In the genomic region with DNA sequence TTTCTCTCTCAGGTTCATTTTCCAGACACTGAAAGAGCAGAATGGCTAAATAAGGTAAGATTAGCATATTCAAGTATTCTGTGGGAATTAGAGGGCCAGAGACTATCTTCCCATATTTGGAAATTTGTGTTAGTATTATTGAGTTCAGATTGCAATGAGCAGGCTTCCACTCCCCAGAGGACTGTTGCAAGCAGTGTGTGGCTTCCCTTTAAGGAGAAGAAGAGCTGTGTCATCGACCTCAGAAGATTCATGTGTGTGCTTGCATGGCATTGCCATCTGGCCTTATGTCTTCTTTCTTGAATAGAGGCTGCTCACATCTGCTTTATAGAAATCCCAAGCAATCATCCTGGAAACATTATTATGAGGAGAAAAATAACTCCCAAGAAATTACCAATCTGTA, we compare ENCODE assay signal across 40 mouse cellular contexts. TPM values are rescaled to one million over a fixed set of nuclear protein-coding genes. Genes with fewer than 3 reads are reported as not detected.
A peak's percentile ranks its signal among the peaks of the same experiment; 100 is the strongest.
DNase-seq lines count a peak whose midpoint lies in the region; ATAC-seq and TF ChIP-seq lines count a peak whose summit lies in the region.
"Had no signal": no experiment of that assay in that cellular context is flagged by ENCODE, and none has a peak within 500 bp of the region (broad histone marks: within the 10 kb centered on the region; RNA-seq: fewer than 3 reads in every experiment).

No protein-coding gene starts in this region.

- no peaks in the 10 kb centered on the region for H3K9me3 ChIP-seq in stomach, postnatal 0 days (ENCODE audit: control insufficient read depth, low read length)
- H3K9me3 ChIP-seq in heart, embryonic 11.5 days (replicated peaks; ENCODE audit: control insufficient read depth, low read length): no peaks in the 10 kb centered on the region
- H3K9me3 ChIP-seq: embryonic facial prominence, embryonic 12.5 days; forebrain, embryonic 10.5 days; forebrain, embryonic 15.5 days; G1E; hindbrain, embryonic 13.5 days; midbrain, embryonic 15.5 days had no signal

- no peak overlapping the region for H3K9ac ChIP-seq in stomach, postnatal 0 days (ENCODE audit: low read length)
- H3K9ac ChIP-seq in heart, embryonic 11.5 days (ENCODE audit: low read depth, low read length): no peak overlapping the region
- H3K9ac ChIP-seq: embryonic facial prominence, embryonic 12.5 days; forebrain, embryonic 15.5 days; hindbrain, embryonic 13.5 days; liver, embryonic 14.5 days; midbrain, embryonic 15.5 days had no signal

- DNase-seq in 416B (ENCODE audit: low read depth): peak; percentile 53
- DNase-seq in adipocyte (ENCODE audit: low spot score): peak; percentile 31
- DNase-seq in stomach, postnatal 0 days (ENCODE audit: low spot score): no peak
- no peak for DNase-seq in frontal cortex, postnatal 10 days (ENCODE audit: low spot score in 2 of 2)
- DNase-seq: adrenal gland, postnatal 25 days; cerebellum, adult 18-20 months; cerebellum, postnatal 36 days; embryo, embryonic 11 days; heart, postnatal 36 days; kidney, adult 8-10 months; kidney, postnatal 10 days; liver; lung, adult 2 months; lung, postnatal 10 days; thymus, postnatal 4 days had no signal

- 0 out of 2 replicates have a peak, but pooled peaks cover 3% of the 10 kb centered on the region for H3K36me3 ChIP-seq in stomach, postnatal 0 days (ENCODE audit: control insufficient read depth, insufficient read depth, low read length)
- no peaks in the 10 kb centered on the region for H3K36me3 ChIP-seq in heart, embryonic 11.5 days (ENCODE audit: control insufficient read depth, insufficient read depth, low read length)
- H3K36me3 ChIP-seq: embryonic facial prominence, embryonic 12.5 days; forebrain, embryonic 10.5 days; midbrain, embryonic 15.5 days had no signal

- ATAC-seq in hematopoietic stem cell, adult 5-6 weeks (replicated peaks in 1 of 2; ENCODE audit: insufficient read depth in 1 of 2, low FRiP score in 2 of 2, low TSS enrichment in 1 of 2, low read depth in 1 of 2, poor library complexity in 2 of 2, severe bottlenecking in 2 of 2): peak; percentile 43 to 67; a peak in 2 of 4 replicates
- ATAC-seq in stomach, postnatal 0 days (ENCODE audit: low FRiP score, low TSS enrichment): peak; percentile 38; the same call in 1 of the 2 replicates
- ATAC-seq in heart, embryonic 11.5 days (replicated peaks; ENCODE audit: insufficient number of reproducible peaks, low FRiP score, low TSS enrichment): no peak
- ATAC-seq: forebrain, embryonic 15.5 days; midbrain, embryonic 15.5 days had no signal

- WGBS in stomach, postnatal 0 days: 59% methylated on average over 1 of the region's 1 CpGs
- 86% methylated on average over 1 of the region's 1 CpGs for WGBS in heart, embryonic 11.5 days (ENCODE audit: insufficient replicate concordance)

- H3K4me2 ChIP-seq in stomach, postnatal 0 days (replicated peaks; ENCODE audit: low read depth): no peak overlapping the region
- H3K4me2 ChIP-seq in heart, embryonic 11.5 days: no peak overlapping the region
- H3K4me2 ChIP-seq: embryonic facial prominence, embryonic 12.5 days; forebrain, embryonic 15.5 days; hindbrain, embryonic 13.5 days; midbrain, embryonic 15.5 days had no signal

- no peak overlapping the region for H3K27ac ChIP-seq in stomach, postnatal 0 days (replicated peaks)
- H3K27ac ChIP-seq in heart, embryonic 11.5 days (ENCODE audit: low read depth, low read length): no peak overlapping the region
- H3K27ac ChIP-seq: embryonic facial prominence, embryonic 12.5 days; forebrain, embryonic 10.5 days; forebrain, embryonic 15.5 days; hindbrain, embryonic 13.5 days; liver, embryonic 14.5 days; midbrain, embryonic 15.5 days had no signal

- TF ChIP-seq CTCF in stomach, postnatal 0 days (IDR thresholded peaks at IDR 0.05; ENCODE audit: low read depth): no peak

- H3K27me3 ChIP-seq in stomach, postnatal 0 days (ENCODE audit: control insufficient read depth, insufficient read depth, low read length): no peaks in the 10 kb centered on the region
- H3K27me3 ChIP-seq in heart, embryonic 11.5 days (ENCODE audit: control insufficient read depth, insufficient read depth, low read length): no peaks in the 10 kb centered on the region
- H3K27me3 ChIP-seq: embryonic facial prominence, embryonic 12.5 days; forebrain, embryonic 15.5 days; hindbrain, embryonic 13.5 days; midbrain, embryonic 15.5 days had no signal

- TF ChIP-seq EP300 in stomach, postnatal 0 days (optimal IDR thresholded peaks at IDR 0.05): no peak

- no peak overlapping the region for H3K4me3 ChIP-seq in stomach, postnatal 0 days (ENCODE audit: low read depth, low read length)
- H3K4me3 ChIP-seq in heart, embryonic 11.5 days (ENCODE audit: low read depth, low read length): no peak overlapping the region
- H3K4me3 ChIP-seq: embryonic facial prominence, embryonic 12.5 days; forebrain, embryonic 10.5 days; forebrain, embryonic 15.5 days; hindbrain, embryonic 13.5 days; midbrain, embryonic 15.5 days had no signal

- no peaks in the 10 kb centered on the region for H3K4me1 ChIP-seq in stomach, postnatal 0 days (replicated peaks; ENCODE audit: control insufficient read depth, insufficient read depth)
- H3K4me1 ChIP-seq in heart, embryonic 11.5 days (ENCODE audit: control insufficient read depth, insufficient read depth, low read length): 0 out of 2 replicates have a peak, but pooled peaks cover 2% of the 10 kb centered on the region
- H3K4me1 ChIP-seq: embryonic facial prominence, embryonic 12.5 days; forebrain, embryonic 10.5 days; forebrain, embryonic 15.5 days; hindbrain, embryonic 13.5 days; midbrain, embryonic 15.5 days had no signal

RNA-seq across cellular contexts. Expression of a gene that starts 36.8 kb away (rescaled TPM):
- 71.3 and 83.9 TPM in 2 replicates for total RNA-seq in hematopoietic stem cell, adult 5-6 weeks (2017)
- 17.0 and 17.5 TPM in 2 replicates for polyA plus RNA-seq in stomach, postnatal 0 days (2015; fragmentation: Nextera tagmentation; extraction: Ambion mirVana)
- 15.7 and 16.6 TPM in 2 replicates for polyA plus RNA-seq in heart, embryonic 11.5 days (2014; fragmentation: Nextera tagmentation; extraction: Ambion mirVana)

RNA-seq across cellular contexts. Expression of a gene that starts 42.6 kb away (rescaled TPM):
- not detected in 2 replicates for total RNA-seq in hematopoietic stem cell, adult 5-6 weeks (2017)
- polyA plus RNA-seq in stomach, postnatal 0 days (2015; fragmentation: Nextera tagmentation; extraction: Ambion mirVana): not detected in 2 replicates
- not detected in 2 replicates for polyA plus RNA-seq in heart, embryonic 11.5 days (2014; fragmentation: Nextera tagmentation; extraction: Ambion mirVana)
- total RNA-seq: adrenal gland, adult 18-20 months; adrenal gland, postnatal 25 days; G1E; gastrocnemius, adult 8-10 months; heart, postnatal 36 days; layer of hippocampus, postnatal 10 days; left cerebral cortex, adult 18-20 months; left cerebral cortex, postnatal 14 days; megakaryocyte-erythroid progenitor cell, adult 5-6 weeks had no signal
- polyA plus RNA-seq: brain, embryonic 14.5 days; embryonic facial prominence, embryonic 12.5 days; forebrain, embryonic 10.5 days; forebrain, embryonic 15.5 days; frontal cortex, adult 2 months; G1E; gonadal fat pad, adult 2 months; heart, embryonic 16.5 days; hindbrain, embryonic 13.5 days; intestine, embryonic 16.5 days; large intestine, adult 2 months; limb, embryonic 11.5 days; liver, embryonic 14.5 days; lung, adult 2 months; midbrain, embryonic 15.5 days; neural tube, embryonic 11.5 days; testis, adult 2 months; thymus, postnatal 0 days had no signal

RNA-seq across cellular contexts. Expression of a gene that starts 55.0 kb away (rescaled TPM):
- total RNA-seq in hematopoietic stem cell, adult 5-6 weeks (2017): 11.3 and 20.1 TPM in 2 replicates
- 7.7 and 8.5 TPM in 2 replicates for polyA plus RNA-seq in stomach, postnatal 0 days (2015; fragmentation: Nextera tagmentation; extraction: Ambion mirVana)
- 7.3 and 9.3 TPM in 2 replicates for polyA plus RNA-seq in heart, embryonic 11.5 days (2014; fragmentation: Nextera tagmentation; extraction: Ambion mirVana)

Comparison
In these comparisons a context has a peak if more than half of its experiments do, and no peak if none do; other contexts are left out.
1. DNase-seq: peak in 416B (single experiment) and adipocyte (single experiment); none in stomach, postnatal 0 days (single experiment) and frontal cortex, postnatal 10 days (0 of 2).